Mouse (Mus musculus) MEL (cell line): ENCODE measurements at regions not wholly inside any gene's neighbourhood (a gene's known extent, or its start where the extent isn't known, plus 50 kb on each side); places are given as distances from the start of the nearest gene placed in this dataset.

Experiments
- DNase-seq: peaks from one replicate; pipeline ENCODE4 v3.0.0; 2011; ENCODE audit warnings: low read depth, low spot score
- H3K27ac ChIP-seq: 2 replicates; pipeline ENCODE4 v1.5.1; 2012; ENCODE audit warnings: low read depth, mild to moderate bottlenecking, control low read depth, low read length, moderate library complexity; ENCODE audit not compliant: control insufficient read depth
- H3K27me3 ChIP-seq, 2 experiments: fragments of 150-350 bp in 1 of 2; sonication (generic) in 1 of 2; 2 replicates each; pipeline ENCODE4 v1.6.1; 2012; ENCODE audit warnings: low read length in 2 of 2, mild to moderate bottlenecking in 2 of 2, improper control_type of control experiment in 1 of 2, moderate library complexity in 1 of 2; ENCODE audit not compliant: insufficient read depth in 2 of 2, control insufficient read depth in 1 of 2
- H3K36me3 ChIP-seq, 2 experiments: 2 replicates each; pipeline ENCODE4 v1.6.1; 2012 to 2014; ENCODE audit warnings: low read length in 2 of 2, improper control_type of control experiment in 1 of 2, inconsistent platforms in 1 of 2, mild to moderate bottlenecking in 1 of 2; ENCODE audit not compliant: insufficient read depth in 2 of 2, control insufficient read depth in 1 of 2
- H3K4me1 ChIP-seq, 2 experiments: fragments of 150-350 bp in 1 of 2; sonication (generic) in 1 of 2; 2 replicates each; pipeline ENCODE4 v1.6.1; 2012; ENCODE audit warnings: low read length in 2 of 2, improper control_type of control experiment in 1 of 2, mild to moderate bottlenecking in 1 of 2; ENCODE audit not compliant: insufficient read depth in 2 of 2, control insufficient read depth in 1 of 2
- H3K4me3 ChIP-seq, 2 experiments: fragments of 150-350 bp in 1 of 2; sonication (generic) in 1 of 2; 2 replicates each; pipeline ENCODE4 v1.5.1; 2012; ENCODE audit warnings: low read depth in 2 of 2, low read length in 2 of 2, mild to moderate bottlenecking in 2 of 2, moderate library complexity in 2 of 2, control low read depth in 1 of 2, improper control_type of control experiment in 1 of 2; ENCODE audit not compliant: control insufficient read depth in 1 of 2, insufficient read depth in 1 of 2
- H3K79me2 ChIP-seq: 2 replicates; pipeline ENCODE4 v1.6.1; 2012; ENCODE audit warnings: mild to moderate bottlenecking, low read length, moderate library complexity; ENCODE audit not compliant: control insufficient read depth, poor library complexity, insufficient read depth
- H3K9ac ChIP-seq: 2 replicates; pipeline ENCODE4 v1.6.1; 2012; ENCODE audit warnings: low read depth, mild to moderate bottlenecking, control low read depth, low read length, moderate library complexity; ENCODE audit not compliant: control insufficient read depth, poor library complexity, severe bottlenecking
- H3K9me3 ChIP-seq: fragments of 150-350 bp; sonication (generic); replicated peaks from 2 replicates; pipeline ENCODE4 v1.6.1; 2012; ENCODE audit warnings: mild to moderate bottlenecking, low read length, improper control_type of control experiment, moderate library complexity; ENCODE audit not compliant: insufficient read depth
- CHD1 ChIP-seq: IDR thresholded peaks from 2 replicates; pipeline ENCODE4 v1.6.1; 2012; ENCODE audit warnings: low read depth, mild to moderate bottlenecking, inconsistent platforms, low read length, improper control_type of control experiment
- E2F4 ChIP-seq: IDR thresholded peaks from 2 replicates; pipeline ENCODE4 v1.6.1; 2011; ENCODE audit warnings: low read depth, low read length, improper control_type of control experiment, borderline replicate concordance
- HCFC1 ChIP-seq: IDR thresholded peaks from 2 replicates; pipeline ENCODE4 v1.6.1; 2012; ENCODE audit warnings: low read depth, mild to moderate bottlenecking, inconsistent platforms, low read length, improper control_type of control experiment, moderate library complexity
- MAZ ChIP-seq: IDR thresholded peaks from 2 replicates; pipeline ENCODE4 v1.6.1; 2012; ENCODE audit warnings: low read depth, mild to moderate bottlenecking, inconsistent platforms, low read length, improper control_type of control experiment
- POLR2A ChIP-seq, 2 experiments: IDR thresholded peaks; 2 replicates each; pipeline ENCODE4 v1.6.1; 2011 to 2012; ENCODE audit warnings: low read length in 2 of 2, mild to moderate bottlenecking in 2 of 2, control low read depth in 1 of 2, improper control_type of control experiment in 1 of 2, low read depth in 1 of 2, moderate library complexity in 1 of 2; ENCODE audit not compliant: control insufficient read depth in 1 of 2, insufficient read depth in 1 of 2, poor library complexity in 1 of 2
- POLR2AphosphoS5 ChIP-seq: IDR thresholded peaks from 2 replicates; pipeline ENCODE4 v1.6.1; 2012; ENCODE audit warnings: low read depth, borderline replicate concordance, mild to moderate bottlenecking, inconsistent platforms, low read length, moderate library complexity, mixed read lengths
- RAD21 ChIP-seq: IDR thresholded peaks from 2 replicates; pipeline ENCODE4 v1.6.1; 2011; ENCODE audit warnings: mild to moderate bottlenecking, low read depth, low read length, improper control_type of control experiment
- TBP ChIP-seq: IDR thresholded peaks from 2 replicates; pipeline ENCODE4 v1.8.0; 2011; ENCODE audit warnings: low read depth, low read length, improper control_type of control experiment
- TCF12 ChIP-seq: IDR thresholded peaks from 2 replicates; pipeline ENCODE4 v1.6.1; 2014; ENCODE audit warnings: low read depth, mild to moderate bottlenecking, inconsistent platforms, low read length, improper control_type of control experiment, moderate library complexity
- UBTF ChIP-seq: IDR thresholded peaks from 2 replicates; pipeline ENCODE4 v1.6.1; 2012; ENCODE audit warnings: low read depth, mild to moderate bottlenecking, inconsistent platforms, low read length, improper control_type of control experiment, moderate library complexity, borderline replicate concordance; ENCODE audit not compliant: insufficient read depth
- USF1 ChIP-seq: IDR thresholded peaks from 2 replicates; pipeline ENCODE4 v1.6.1; 2014; ENCODE audit warnings: low read depth, mild to moderate bottlenecking, inconsistent platforms, low read length, improper control_type of control experiment, moderate library complexity
- ZMIZ1 ChIP-seq: IDR thresholded peaks from 2 replicates; pipeline ENCODE4 v1.6.1; 2012; ENCODE audit warnings: low read depth, mild to moderate bottlenecking, inconsistent platforms, low read length, improper control_type of control experiment, moderate library complexity

DNA sequence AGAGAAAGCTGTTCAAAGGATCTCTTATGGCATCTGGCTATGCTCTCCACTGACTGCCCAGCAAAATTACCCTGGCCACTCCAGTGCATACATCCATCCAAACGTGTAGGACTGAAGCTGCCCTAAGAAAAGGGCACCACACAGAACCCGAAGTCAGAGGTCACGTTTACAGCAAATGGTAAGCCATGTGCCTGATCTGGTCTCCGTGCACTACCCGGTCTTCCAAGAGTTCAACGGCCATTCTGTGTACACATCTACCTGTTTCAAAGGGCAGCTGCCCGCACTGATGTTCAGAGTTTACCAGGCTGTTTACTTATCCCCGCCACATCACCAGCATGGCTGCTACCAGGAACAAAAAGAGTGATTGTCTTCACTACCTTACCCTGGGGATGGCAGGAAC is 84.4 kb upstream of the Alk start:
- H3K27ac ChIP-seq: no peak overlapping the region
- no peak for DNase-seq
- TF ChIP-seq UBTF (no peak), HCFC1 (no peak), POLR2AphosphoS5 (no peak), MAZ (no peak), E2F4 (no peak)
- no peaks in the 10 kb centered on the region; a peak in 1 of 4 replicates for H3K27me3 ChIP-seq
- H3K79me2 ChIP-seq: no peaks in the 10 kb centered on the region
- no peaks in the 10 kb centered on the region for H3K4me1 ChIP-seq
- no peaks in the 10 kb centered on the region for H3K9me3 ChIP-seq
- H3K9ac ChIP-seq: no peak overlapping the region
- H3K36me3 ChIP-seq: no peaks in the 10 kb centered on the region
- H3K4me3 ChIP-seq: no peak overlapping the region

DNA sequence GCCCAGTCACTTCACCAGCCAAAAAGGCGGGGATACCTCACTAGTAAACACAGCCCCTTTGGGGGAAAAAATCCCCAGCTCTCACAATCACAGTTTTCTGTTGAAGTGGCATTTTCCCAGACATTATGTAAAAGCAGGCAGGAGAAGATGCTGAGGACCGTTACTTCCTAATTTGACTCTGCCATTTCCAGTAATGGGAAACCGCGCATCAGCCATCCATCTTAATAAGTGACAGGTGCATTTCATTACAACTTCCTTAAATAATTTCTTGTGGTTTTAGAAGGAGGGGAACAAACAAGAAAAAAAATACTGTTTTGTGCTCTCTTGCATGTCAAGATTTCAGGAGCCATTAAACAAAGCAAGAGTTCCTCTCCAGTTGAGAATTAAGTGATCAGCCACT is 70.2 kb upstream of the Alk start:
- no peak overlapping the region for H3K27ac ChIP-seq
- no peaks in the 10 kb centered on the region for H3K9me3 ChIP-seq
- DNase-seq: no peak
- H3K36me3 ChIP-seq: no peaks in the 10 kb centered on the region
- H3K4me3 ChIP-seq: no peak overlapping the region
- H3K9ac ChIP-seq: no peak overlapping the region
- H3K79me2 ChIP-seq: no peaks in the 10 kb centered on the region
- H3K27me3 ChIP-seq: no peaks in the 10 kb centered on the region; a peak in 1 of 4 replicates
- TF ChIP-seq CHD1 (no peak), E2F4 (no peak), ZMIZ1 (no peak), TCF12 (no peak), POLR2AphosphoS5 (no peak), USF1 (no peak)
- no peaks in the 10 kb centered on the region for H3K4me1 ChIP-seq

DNA sequence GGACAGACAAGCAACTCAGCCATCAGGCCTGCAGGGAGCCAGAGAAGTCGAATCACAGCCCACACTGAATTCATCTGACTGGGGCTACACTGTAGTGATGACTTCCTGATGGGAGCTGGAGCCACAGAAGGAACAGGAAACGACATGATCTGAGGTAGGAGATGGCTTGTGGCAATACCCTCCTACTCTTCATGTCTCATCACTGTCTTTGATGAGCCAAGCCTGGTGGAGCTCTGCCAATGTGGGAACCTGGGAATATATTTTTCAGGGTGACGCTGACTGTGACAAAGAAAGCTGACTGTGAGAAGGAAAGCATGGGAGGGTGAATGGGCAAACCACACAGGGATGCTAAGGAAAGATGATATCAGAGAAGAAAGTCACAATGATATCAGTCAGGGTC is 67.6 kb upstream of the Alk start:
- TF ChIP-seq TBP (no peak), POLR2A (IDR thresholded peaks at IDR 0.05; ENCODE audit: control insufficient read depth in 1 of 2, insufficient read depth in 1 of 2, low read depth in 1 of 2, low read length in 2 of 2, poor library complexity in 1 of 2) (no peak), RAD21 (no peak)

More for the DNA sequence above, 67.6 kb upstream of the Alk start:
- no peaks in the 10 kb centered on the region for H3K79me2 ChIP-seq
- H3K27me3 ChIP-seq: no peaks in the 10 kb centered on the region; a peak in 1 of 4 replicates
- no peak overlapping the region for H3K4me3 ChIP-seq
- H3K9ac ChIP-seq: no peak overlapping the region
- no peak for DNase-seq
- no peak overlapping the region for H3K27ac ChIP-seq
- H3K4me1 ChIP-seq: no peaks in the 10 kb centered on the region
- H3K36me3 ChIP-seq: no peaks in the 10 kb centered on the region
- H3K9me3 ChIP-seq: no peaks in the 10 kb centered on the region
